Mouse (Mus musculus): ENCODE results near the gene Dnal4. TPM values are rescaled to one million over a fixed set of nuclear protein-coding genes. Genes with fewer than 3 reads are reported as not detected.

Dnal4 gene
- total and polyA plus RNA-seq, 2 experiments from 2014 or later, result 40.8 to 55.9 TPM

DNA sequence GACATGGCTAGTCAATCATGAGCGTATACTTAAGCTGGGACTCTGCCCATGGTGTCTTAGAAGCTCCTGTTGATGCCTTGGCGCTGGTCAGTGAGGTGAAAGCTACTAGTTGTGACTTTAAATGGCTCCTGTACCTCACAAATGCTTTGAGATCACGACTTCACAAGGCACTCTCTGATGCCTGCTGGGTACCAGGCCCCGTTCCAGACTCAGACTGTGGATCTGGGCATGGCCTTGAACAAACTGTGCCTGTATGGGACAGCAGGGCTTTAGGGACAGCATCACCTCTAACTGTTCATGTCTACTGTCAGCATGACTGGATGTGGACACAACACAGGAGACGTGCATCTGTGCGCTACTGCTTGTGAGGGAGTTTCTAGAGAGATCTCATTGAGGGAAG lies 13.3 kb upstream of the Dnal4 start:
- ATAC-seq (ENCODE audit: low FRiP score) (no peak), DNase-seq (ENCODE audit: low spot score) (no peak)
- Histone ChIP-seq H3K36me3 (ENCODE audit: insufficient read depth, low read length) (peaks cover 50% of the 10 kb centered on the region), H3K9ac (replicated peaks; ENCODE audit: low read length, poor library complexity, severe bottlenecking) (no peak overlapping the region), H3K27ac (ENCODE audit: low read depth, low read length) (no peak overlapping the region), H3K4me3 (ENCODE audit: low read depth, low read length) (no peak overlapping the region), H3K27me3 (ENCODE audit: insufficient read depth, low read length) (no peaks in the 10 kb centered on the region), H3K9me3 (ENCODE audit: low read length) (no peaks in the 10 kb centered on the region), H3K4me1 (ENCODE audit: insufficient read depth, low read length) (no peaks in the 10 kb centered on the region), H3K4me2 (ENCODE audit: low read depth, low read length, poor library complexity, severe bottlenecking) (no peak overlapping the region)
- 83% methylated on average over 6 of the region's 6 CpGs for WGBS
- TF ChIP-seq CTCF (IDR thresholded peaks at IDR 0.05), result no peak

GRCm38 (mm10) chr15:79790111-79790510 lies 12.5 kb upstream of the Dnal4 start:
- Histone ChIP-seq H3K4me1 (ENCODE audit: insufficient read depth, low read length) (no peaks in the 10 kb centered on the region), H3K27me3 (ENCODE audit: insufficient read depth, low read length) (no peaks in the 10 kb centered on the region), H3K9ac (replicated peaks; ENCODE audit: low read length, poor library complexity, severe bottlenecking) (no peak overlapping the region), H3K4me2 (ENCODE audit: low read depth, low read length, poor library complexity, severe bottlenecking) (no peak overlapping the region), H3K36me3 (ENCODE audit: insufficient read depth, low read length) (peaks cover 47% of the 10 kb centered on the region), H3K9me3 (ENCODE audit: low read length) (no peaks in the 10 kb centered on the region), H3K4me3 (ENCODE audit: low read depth, low read length) (no peak overlapping the region), H3K27ac (ENCODE audit: low read depth, low read length) (no peak overlapping the region)
- WGBS, result 53% methylated on average over 8 of the region's 8 CpGs
- ATAC-seq (ENCODE audit: low FRiP score), result no peak
- no peak for DNase-seq (ENCODE audit: low spot score)
- no peak for TF ChIP-seq CTCF (IDR thresholded peaks at IDR 0.05)

GRCm38 (mm10) chr15:79787815-79788214 lies 10.2 kb upstream of the Dnal4 start:
- TF ChIP-seq CTCF (IDR thresholded peaks at IDR 0.05), result no peak
- Histone ChIP-seq H3K9me3 (ENCODE audit: low read length) (no peaks in the 10 kb centered on the region), H3K27me3 (ENCODE audit: insufficient read depth, low read length) (no peaks in the 10 kb centered on the region), H3K4me3 (ENCODE audit: low read depth, low read length) (no peak overlapping the region), H3K4me1 (ENCODE audit: insufficient read depth, low read length) (no peaks in the 10 kb centered on the region), H3K9ac (replicated peaks; ENCODE audit: low read length, poor library complexity, severe bottlenecking) (no peak overlapping the region), H3K4me2 (ENCODE audit: low read depth, low read length, poor library complexity, severe bottlenecking) (no peak overlapping the region), H3K27ac (ENCODE audit: low read depth, low read length) (peak overlapping the region; percentile 63), H3K36me3 (ENCODE audit: insufficient read depth, low read length) (peaks cover 39% of the 10 kb centered on the region)
- 0 out of 2 replicates have a peak, but pooled peaks have one; percentile 27 for ATAC-seq (ENCODE audit: low FRiP score)
- peak; percentile 40 for DNase-seq (ENCODE audit: low spot score)
- 38% methylated on average over 8 of the region's 8 CpGs for WGBS

DNA sequence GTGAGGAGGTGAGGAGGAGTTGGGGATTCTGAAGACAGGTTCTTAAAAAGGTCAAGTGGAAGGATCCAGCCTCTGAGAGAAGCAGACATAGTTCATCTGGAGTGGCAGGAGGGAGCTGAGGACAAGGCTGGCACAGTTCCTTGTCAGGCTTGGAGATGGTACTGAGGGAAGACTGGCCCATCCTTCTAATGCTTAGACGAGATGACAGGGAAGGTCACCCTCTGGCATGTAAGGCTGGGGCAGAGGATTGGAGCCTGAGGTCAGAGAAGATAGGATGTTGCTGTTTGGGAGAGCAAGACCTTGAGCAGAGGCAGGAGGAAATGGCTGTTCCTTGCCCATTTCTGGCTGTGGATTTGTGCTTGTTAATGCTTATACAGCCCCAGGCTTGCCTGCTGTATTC lies 7.4 kb upstream of the Dnal4 start:
- ATAC-seq (ENCODE audit: low FRiP score), result no peak
- no peak overlapping the region for H3K9ac ChIP-seq (replicated peaks; ENCODE audit: low read length, poor library complexity, severe bottlenecking)
- no peaks in the 10 kb centered on the region for H3K9me3 ChIP-seq (ENCODE audit: low read length)
- 73% methylated on average over 1 of the region's 1 CpGs for whole genome bisulfite sequencing
- H3K4me1 ChIP-seq (ENCODE audit: insufficient read depth, low read length), result no peaks in the 10 kb centered on the region
- peaks cover 14% of the 10 kb centered on the region; the same call in 1 of the 2 replicates for H3K36me3 ChIP-seq (ENCODE audit: insufficient read depth, low read length)
- no peak for TF ChIP-seq CTCF (IDR thresholded peaks at IDR 0.05)
- no peak overlapping the region for H3K4me2 ChIP-seq (ENCODE audit: low read depth, low read length, poor library complexity, severe bottlenecking)
- no peak for DNase-seq (ENCODE audit: low spot score)
- H3K27me3 ChIP-seq (ENCODE audit: insufficient read depth, low read length), result no peaks in the 10 kb centered on the region
- H3K4me3 ChIP-seq (ENCODE audit: low read depth, low read length), result no peak overlapping the region
- H3K27ac ChIP-seq (ENCODE audit: low read depth, low read length), result no peak overlapping the region

- H3K27ac ChIP-seq (ENCODE audit: low read depth, low read length), result no peak overlapping the region
- TF ChIP-seq CTCF (IDR thresholded peaks at IDR 0.05), result no peak
- no peaks in the 10 kb centered on the region for H3K9me3 ChIP-seq (ENCODE audit: low read length)
- no peaks in the 10 kb centered on the region for H3K27me3 ChIP-seq (ENCODE audit: insufficient read depth, low read length)
- ATAC-seq (ENCODE audit: low FRiP score) (no peak), DNase-seq (ENCODE audit: low spot score) (no peak)
- no peaks in the 10 kb centered on the region for H3K36me3 ChIP-seq (ENCODE audit: insufficient read depth, low read length)
- 64% methylated on average over 7 of the region's 7 CpGs for WGBS
- no peak overlapping the region for H3K4me2 ChIP-seq (ENCODE audit: low read depth, low read length, poor library complexity, severe bottlenecking)
- H3K4me1 ChIP-seq (ENCODE audit: insufficient read depth, low read length), result peaks cover 12% of the 10 kb centered on the region
- H3K9ac ChIP-seq (replicated peaks; ENCODE audit: low read length, poor library complexity, severe bottlenecking), result no peak overlapping the region
- H3K4me3 ChIP-seq (ENCODE audit: low read depth, low read length), result no peak overlapping the region
Measured at GRCm38 (mm10) chr15:79775662-79776061, 2.0 kb downstream of the Dnal4 start.

GRCm38 (mm10) chr15:79774117-79775027 lies 3.3 kb downstream of the Dnal4 start:
- Histone ChIP-seq H3K4me1 (ENCODE audit: insufficient read depth, low read length) (peaks cover 12% of the 10 kb centered on the region), H3K9ac (replicated peaks; ENCODE audit: low read length, poor library complexity, severe bottlenecking) (peak overlapping the region; percentile 89), H3K4me2 (ENCODE audit: low read depth, low read length, poor library complexity, severe bottlenecking) (peak overlapping the region; percentile 76), H3K4me3 (ENCODE audit: low read depth, low read length) (peak overlapping the region; percentile 87), H3K27me3 (ENCODE audit: insufficient read depth, low read length) (no peaks in the 10 kb centered on the region), H3K36me3 (ENCODE audit: insufficient read depth, low read length) (no peaks in the 10 kb centered on the region), H3K9me3 (ENCODE audit: low read length) (no peaks in the 10 kb centered on the region), H3K27ac (ENCODE audit: low read depth, low read length) (peak overlapping the region; percentile 76)
- TF ChIP-seq CTCF (IDR thresholded peaks at IDR 0.05), result no peak
- ATAC-seq (ENCODE audit: low FRiP score) (peak; percentile 97), DNase-seq (ENCODE audit: low spot score) (peak; percentile 99)
- under 1% methylated on average over 50 of the region's 50 CpGs for WGBS
